ENCODE assay signal across 7 mouse cellular contexts in genomic region chr1:33684459-33684858, GRCm38 (mm10). TPM values are rescaled to one million over a fixed set of nuclear protein-coding genes. Genes with fewer than 3 reads are reported as not detected.
DNase-seq lines count a peak whose midpoint lies in the region; ATAC-seq and TF ChIP-seq lines count a peak whose summit lies in the region.

No protein-coding gene starts in this region.

- H3K4me2 ChIP-seq in kidney, embryonic 14.5 days (replicated peaks; ENCODE audit: low read depth, low read length): no peak overlapping the region
- no peak overlapping the region for H3K4me2 ChIP-seq in neural tube, embryonic 15.5 days

- no peaks in the 10 kb centered on the region for H3K36me3 ChIP-seq in kidney, embryonic 14.5 days (ENCODE audit: control insufficient read depth, insufficient read depth, low read length)
- H3K36me3 ChIP-seq in neural tube, embryonic 15.5 days: no peaks in the 10 kb centered on the region

- H3K27ac ChIP-seq in kidney, embryonic 14.5 days (ENCODE audit: low read depth, low read length): no peak overlapping the region
- H3K27ac ChIP-seq in neural tube, embryonic 15.5 days (replicated peaks): no peak overlapping the region

- ATAC-seq in kidney, embryonic 14.5 days (ENCODE audit: low FRiP score, low TSS enrichment): no peak
- ATAC-seq in neural tube, embryonic 15.5 days (ENCODE audit: low FRiP score): no peak

- H3K27me3 ChIP-seq in kidney, embryonic 14.5 days (ENCODE audit: control insufficient read depth, insufficient read depth, low read length): no peaks in the 10 kb centered on the region
- H3K27me3 ChIP-seq in neural tube, embryonic 15.5 days (replicated peaks): no peaks in the 10 kb centered on the region

- no peaks in the 10 kb centered on the region for H3K4me1 ChIP-seq in kidney, embryonic 14.5 days (ENCODE audit: control insufficient read depth, insufficient read depth, low read length)
- H3K4me1 ChIP-seq in lung, adult 2 months (ENCODE audit: control insufficient read depth, insufficient read depth, low read length): no peaks in the 10 kb centered on the region
- no peaks in the 10 kb centered on the region for H3K4me1 ChIP-seq in neural tube, embryonic 15.5 days

- TF ChIP-seq CTCF in lung, adult 2 months (IDR thresholded peaks at IDR 0.05; ENCODE audit: insufficient read depth, low read length): peak; percentile 42

- H3K9ac ChIP-seq in kidney, embryonic 14.5 days (ENCODE audit: low read depth, low read length): no peak overlapping the region
- no peak overlapping the region for H3K9ac ChIP-seq in neural tube, embryonic 15.5 days (replicated peaks)

- DNase-seq in kidney, adult 18-20 months: peak; percentile 51
- peak; percentile 66 for DNase-seq in ES-CJ7 (ENCODE audit: low read depth, low spot score)
- peak; percentile 10 for DNase-seq in adrenal gland, postnatal 25 days
- peak; percentile 14 for DNase-seq in lung, adult 2 months
- DNase-seq in urinary bladder, postnatal 25 days (ENCODE audit: low spot score): no peak

- no peaks in the 10 kb centered on the region for H3K9me3 ChIP-seq in kidney, embryonic 14.5 days (ENCODE audit: control insufficient read depth, low read length)
- H3K9me3 ChIP-seq in neural tube, embryonic 15.5 days (replicated peaks): no peaks in the 10 kb centered on the region

- WGBS in kidney, embryonic 14.5 days: 74% methylated on average over 8 of the region's 8 CpGs
- WGBS in lung, adult 2 months: 54% methylated on average over 8 of the region's 8 CpGs
- 67% methylated on average over 8 of the region's 8 CpGs for WGBS in neural tube, embryonic 15.5 days

- no peak for TF ChIP-seq POLR2A in lung, adult 2 months (IDR thresholded peaks at IDR 0.05; ENCODE audit: borderline replicate concordance, extremely low read depth, low read depth, low read length)

- no peak overlapping the region for H3K4me3 ChIP-seq in kidney, embryonic 14.5 days (ENCODE audit: low read length)
- no peak overlapping the region for H3K4me3 ChIP-seq in lung, adult 2 months (replicated peaks; ENCODE audit: extremely low read depth, low read depth, low read length)
- H3K4me3 ChIP-seq in neural tube, embryonic 15.5 days (replicated peaks): no peak overlapping the region

RNA-seq across cellular contexts. Expression of gene Prim2, which starts 14.9 kb away (rescaled TPM):
- 42.2 and 44.0 TPM in 2 replicates for polyA plus RNA-seq in kidney, embryonic 14.5 days (2014; fragmentation: Nextera tagmentation; extraction: Ambion mirVana)
- 7.4 and 8.0 TPM in 2 replicates for total RNA-seq in adrenal gland, postnatal 25 days (2021)
- polyA plus RNA-seq in lung, adult 2 months (2012; rRNA removed): 2.3 and 4.0 TPM in 2 replicates
- polyA plus RNA-seq in neural tube, embryonic 15.5 days (2015; fragmentation: Nextera tagmentation; extraction: Ambion mirVana): 21.3 and 28.0 TPM in 2 replicates

RNA-seq across cellular contexts. Expression of gene Rab23, which starts 35.2 kb away (rescaled TPM):
- 13.7 and 30.7 TPM in 2 replicates for polyA plus RNA-seq in kidney, embryonic 14.5 days (2014; fragmentation: Nextera tagmentation; extraction: Ambion mirVana)
- total RNA-seq in adrenal gland, postnatal 25 days (2021): 11.0 and 17.6 TPM in 2 replicates
- polyA plus RNA-seq in lung, adult 2 months (2012; rRNA removed): 11.3 and 17.3 TPM in 2 replicates
- polyA plus RNA-seq in neural tube, embryonic 15.5 days (2015; fragmentation: Nextera tagmentation; extraction: Ambion mirVana): 31.1 and 32.4 TPM in 2 replicates
